In genomic region chr4:129137392-129138321, GRCm38 (mm10) we compare ENCODE assay signal across 9 mouse cellular contexts. TPM values are rescaled to one million over a fixed set of nuclear protein-coding genes. Genes with fewer than 3 reads are reported as not detected.
A peak's percentile ranks its signal among the peaks of the same experiment; 100 is the strongest.
DNase-seq lines count a peak whose midpoint lies in the region; ATAC-seq and TF ChIP-seq lines count a peak whose summit lies in the region.
"Had no signal": no experiment of that assay in that cellular context is flagged by ENCODE, and none has a peak within 500 bp of the region (broad histone marks: within the 10 kb centered on the region; RNA-seq: fewer than 3 reads in every experiment).

No protein-coding gene starts in this region.

- peak overlapping the region; percentile 87 for H3K4me3 ChIP-seq in cerebellum, adult 2 months (replicated peaks; ENCODE audit: insufficient read depth, low read depth, low read length)
- peak overlapping the region; percentile 73 for H3K4me3 ChIP-seq in neural tube, embryonic 11.5 days (ENCODE audit: low read depth, low read length)
- H3K4me3 ChIP-seq in limb, embryonic 15.5 days: peak overlapping the region; percentile 58
- H3K4me3 ChIP-seq in stomach, embryonic 16.5 days (replicated peaks; ENCODE audit: low read length): peak overlapping the region; percentile 54

- H3K27ac ChIP-seq in cerebellum, adult 2 months (ENCODE audit: insufficient read depth, low read length): peak overlapping the region; percentile 89
- H3K27ac ChIP-seq in neural tube, embryonic 11.5 days (ENCODE audit: low read depth, low read length): no peak overlapping the region
- peak overlapping the region; percentile 57 for H3K27ac ChIP-seq in limb, embryonic 15.5 days
- H3K27ac ChIP-seq in stomach, embryonic 16.5 days (ENCODE audit: low read length): no peak overlapping the region

- no peaks in the 10 kb centered on the region for H3K27me3 ChIP-seq in cerebellum, adult 2 months (ENCODE audit: control insufficient read depth, insufficient read depth, low read length)
- 0 out of 2 replicates have a peak, but pooled peaks cover 3% of the 10 kb centered on the region for H3K27me3 ChIP-seq in neural tube, embryonic 11.5 days (ENCODE audit: control insufficient read depth, insufficient read depth, low read length)
- H3K27me3 ChIP-seq in limb, embryonic 15.5 days: peaks cover 17% of the 10 kb centered on the region; the same call in 1 of the 2 replicates
- peaks cover 5% of the 10 kb centered on the region for H3K27me3 ChIP-seq in stomach, embryonic 16.5 days (ENCODE audit: control insufficient read depth, insufficient read depth, low read length)

- 58% methylated on average over 14 of the region's 14 CpGs for WGBS in cerebellum, adult 2 months
- 41% methylated on average over 14 of the region's 14 CpGs for WGBS in neural tube, embryonic 11.5 days
- 50% methylated on average over 14 of the region's 14 CpGs for WGBS in limb, embryonic 15.5 days
- WGBS in stomach, embryonic 16.5 days: 60% methylated on average over 14 of the region's 14 CpGs

- H3K36me3 ChIP-seq in neural tube, embryonic 11.5 days (ENCODE audit: control insufficient read depth, insufficient read depth, low read length): peaks cover 3% of the 10 kb centered on the region
- H3K36me3 ChIP-seq in limb, embryonic 15.5 days: no peaks in the 10 kb centered on the region
- no peaks in the 10 kb centered on the region for H3K36me3 ChIP-seq in stomach, embryonic 16.5 days (ENCODE audit: control insufficient read depth, insufficient read depth, low read length)

- H3K9me3 ChIP-seq in neural tube, embryonic 11.5 days (ENCODE audit: control insufficient read depth, low read length): no peaks in the 10 kb centered on the region
- H3K9me3 ChIP-seq in limb, embryonic 15.5 days: no peaks in the 10 kb centered on the region
- no peaks in the 10 kb centered on the region for H3K9me3 ChIP-seq in stomach, embryonic 16.5 days (replicated peaks; ENCODE audit: control insufficient read depth, low read length)

- no peak for ATAC-seq in neural tube, embryonic 11.5 days (ENCODE audit: insufficient read depth, low FRiP score, low TSS enrichment)
- ATAC-seq in limb, embryonic 15.5 days (ENCODE audit: insufficient number of reproducible peaks, low FRiP score, low TSS enrichment, low read depth): no peak
- no peak for ATAC-seq in stomach, embryonic 16.5 days (ENCODE audit: insufficient read depth, low FRiP score)

- no peak for TF ChIP-seq CTCF in cerebellum, adult 2 months (IDR thresholded peaks at IDR 0.05; ENCODE audit: borderline replicate concordance, insufficient read depth, low read depth, low read length)

- DNase-seq in cerebellum, adult 2 months: peak; percentile 49 to 68
- DNase-seq in cerebellum, postnatal 4 days (ENCODE audit: low spot score in 2 of 2): no peak
- no peak for DNase-seq in neural tube, embryonic 11.5 days (ENCODE audit: low spot score)
- DNase-seq in neural tube, embryonic 10.5 days (ENCODE audit: extremely low spot score, low spot score): no peak
- DNase-seq in gastrocnemius, postnatal 10 days: no peak
- DNase-seq in lung, postnatal 14 days: no peak

- peak overlapping the region; percentile 84 for H3K9ac ChIP-seq in neural tube, embryonic 11.5 days (ENCODE audit: low read length)
- H3K9ac ChIP-seq in limb, embryonic 15.5 days: peak overlapping the region; percentile 59
- H3K9ac ChIP-seq in stomach, embryonic 16.5 days (ENCODE audit: low read length): peak overlapping the region; percentile 75; the same call in 1 of the 2 replicates

- H3K4me1 ChIP-seq in cerebellum, adult 2 months (ENCODE audit: control insufficient read depth, insufficient read depth, low read length): peaks cover 53% of the 10 kb centered on the region
- peaks cover 12% of the 10 kb centered on the region; the same call in 1 of the 2 replicates for H3K4me1 ChIP-seq in neural tube, embryonic 11.5 days (ENCODE audit: control insufficient read depth, insufficient read depth, low read length)
- peaks cover 33% of the 10 kb centered on the region for H3K4me1 ChIP-seq in limb, embryonic 15.5 days
- H3K4me1 ChIP-seq in stomach, embryonic 16.5 days (ENCODE audit: control insufficient read depth, insufficient read depth, low read length): peaks cover 22% of the 10 kb centered on the region

- TF ChIP-seq POLR2A in cerebellum, adult 2 months (IDR thresholded peaks at IDR 0.05; ENCODE audit: borderline replicate concordance, insufficient read depth, low read length): no peak

- peak overlapping the region; percentile 96 for H3K4me2 ChIP-seq in neural tube, embryonic 11.5 days (ENCODE audit: low read depth)
- H3K4me2 ChIP-seq in limb, embryonic 15.5 days: peak overlapping the region; percentile 91
- peak overlapping the region; percentile 94 for H3K4me2 ChIP-seq in stomach, embryonic 16.5 days (ENCODE audit: low read depth, low read length)

RNA-seq across cellular contexts. Expression of gene Fndc5, which starts 0.9 kb away (rescaled TPM):
- polyA plus RNA-seq in cerebellum, adult 2 months (2012; rRNA removed): 192 TPM in 2 replicates
- 23.5 and 26.2 TPM in 2 replicates for polyA plus RNA-seq in neural tube, embryonic 11.5 days (2014; fragmentation: Nextera tagmentation; extraction: Ambion mirVana)
- 17.4 and 22.9 TPM in 2 replicates for polyA plus RNA-seq in limb, embryonic 15.5 days (2015; fragmentation: Nextera tagmentation; extraction: Ambion mirVana)
- polyA plus RNA-seq in stomach, embryonic 16.5 days (2015; fragmentation: Nextera tagmentation; extraction: Ambion mirVana): 1.3 and 2.6 TPM in 2 replicates
- 10 to 100 TPM; 33.6 to 37.4 TPM for total RNA-seq in gastrocnemius, postnatal 10 days (2021)

RNA-seq across cellular contexts. Expression of gene Hpca, which starts 15.8 kb away (rescaled TPM):
- polyA plus RNA-seq in cerebellum, adult 2 months (2012; rRNA removed): 148 and 176 TPM in 2 replicates
- 7.2 and 8.9 TPM in 2 replicates for polyA plus RNA-seq in neural tube, embryonic 11.5 days (2014; fragmentation: Nextera tagmentation; extraction: Ambion mirVana)
- 1.4 and 1.5 TPM in 2 replicates for polyA plus RNA-seq in limb, embryonic 15.5 days (2015; fragmentation: Nextera tagmentation; extraction: Ambion mirVana)
- 1.8 and 2.0 TPM in 2 replicates for polyA plus RNA-seq in stomach, embryonic 16.5 days (2015; fragmentation: Nextera tagmentation; extraction: Ambion mirVana)
- 1 to 10 TPM in 1 of 2 experiments, under 1 TPM in 1; 0.68 to 1.1 TPM for total RNA-seq in gastrocnemius, postnatal 10 days (2021)
- total RNA-seq: hematopoietic stem cell, adult 5-6 weeks had no signal

RNA-seq across cellular contexts. Expression of gene Tmem54, which starts 32.3 kb away (rescaled TPM):
- 0.16 TPM in 2 replicates for polyA plus RNA-seq in cerebellum, adult 2 months (2012; rRNA removed)
- polyA plus RNA-seq in neural tube, embryonic 11.5 days (2014; fragmentation: Nextera tagmentation; extraction: Ambion mirVana): 1.5 TPM in 2 replicates
- 27.5 and 32.3 TPM in 2 replicates for polyA plus RNA-seq in limb, embryonic 15.5 days (2015; fragmentation: Nextera tagmentation; extraction: Ambion mirVana)
- 44.2 and 53.2 TPM in 2 replicates for polyA plus RNA-seq in stomach, embryonic 16.5 days (2015; fragmentation: Nextera tagmentation; extraction: Ambion mirVana)
- not detected for total RNA-seq in gastrocnemius, postnatal 10 days (2021)
- total RNA-seq: hematopoietic stem cell, adult 5-6 weeks had no signal

RNA-seq across cellular contexts. Expression of gene S100pbp, which starts 51.9 kb away (rescaled TPM):
- polyA plus RNA-seq in cerebellum, adult 2 months (2012; rRNA removed): 28.5 and 31.3 TPM in 2 replicates
- 21.3 and 21.5 TPM in 2 replicates for polyA plus RNA-seq in neural tube, embryonic 11.5 days (2014; fragmentation: Nextera tagmentation; extraction: Ambion mirVana)
- polyA plus RNA-seq in limb, embryonic 15.5 days (2015; fragmentation: Nextera tagmentation; extraction: Ambion mirVana): 16.5 and 18.8 TPM in 2 replicates
- polyA plus RNA-seq in stomach, embryonic 16.5 days (2015; fragmentation: Nextera tagmentation; extraction: Ambion mirVana): 13.0 and 13.1 TPM in 2 replicates
- 10 to 100 TPM in 1 of 2 experiments, 1 to 10 TPM in 1; 8.3 to 13.3 TPM for total RNA-seq in gastrocnemius, postnatal 10 days (2021)

RNA-seq across cellular contexts. Expression of gene Yars, which starts 51.9 kb away (rescaled TPM):
- 104 and 107 TPM in 2 replicates for polyA plus RNA-seq in cerebellum, adult 2 months (2012; rRNA removed)
- polyA plus RNA-seq in neural tube, embryonic 11.5 days (2014; fragmentation: Nextera tagmentation; extraction: Ambion mirVana): 103 and 115 TPM in 2 replicates
- polyA plus RNA-seq in limb, embryonic 15.5 days (2015; fragmentation: Nextera tagmentation; extraction: Ambion mirVana): 80.5 and 82.6 TPM in 2 replicates
- 72.9 and 80.0 TPM in 2 replicates for polyA plus RNA-seq in stomach, embryonic 16.5 days (2015; fragmentation: Nextera tagmentation; extraction: Ambion mirVana)
- total RNA-seq in gastrocnemius, postnatal 10 days (2021): 10 to 100 TPM; 35.5 to 48.5 TPM

Comparison
In these comparisons a context has a peak if more than half of its experiments do, and no peak if none do; other contexts are left out.
1. DNase-seq: peak in cerebellum, adult 2 months (2 of 2); none in cerebellum, postnatal 4 days (0 of 2), neural tube, embryonic 11.5 days (single experiment), neural tube, embryonic 10.5 days (single experiment), gastrocnemius, postnatal 10 days (single experiment) and lung, postnatal 14 days (single experiment).
2. H3K27ac ChIP-seq: peak in cerebellum, adult 2 months (single experiment) and limb, embryonic 15.5 days (single experiment); none in neural tube, embryonic 11.5 days (single experiment) and stomach, embryonic 16.5 days (single experiment).
3. RNA of gene Hpca, which starts 15.8 kb away (polyA plus RNA-seq): 148 to 176 TPM in cerebellum, adult 2 months; 7.2 to 8.9 TPM in neural tube, embryonic 11.5 days, 1.8 to 2.0 TPM in stomach, embryonic 16.5 days and 1.4 to 1.5 TPM in limb, embryonic 15.5 days; every median in the first group is over 10 times any median in the second.
4. RNA of gene Tmem54, which starts 32.3 kb away (polyA plus RNA-seq): 44.2 to 53.2 TPM in stomach, embryonic 16.5 days and 27.5 to 32.3 TPM in limb, embryonic 15.5 days; 1.5 TPM in neural tube, embryonic 11.5 days and 0.16 TPM in cerebellum, adult 2 months; every median in the first group is over 10 times any median in the second.
5. Peak in every context shown above with its lines, with median percentiles within 50 percentile points of each other: H3K4me3 ChIP-seq, H3K4me2 ChIP-seq and H3K9ac ChIP-seq.